Mouse (Mus musculus) ES-Bruce4 (cell line): Measurements from ENCODE around the gene Ryr3.

Source experiments
- CTCF ChIP-seq: IDR thresholded peaks from one replicate; pipeline ENCODE4 v1.8.1; 2011; ENCODE audit warnings: low read depth, low read length
- EP300 ChIP-seq: IDR thresholded peaks from 2 replicates; pipeline ENCODE4 v1.6.1; 2011; ENCODE audit warnings: low read depth, low read length; ENCODE audit not compliant: insufficient read depth
- POLR2A ChIP-seq: IDR thresholded peaks from one replicate; pipeline ENCODE4 v1.8.1; 2011; ENCODE audit warnings: low read length; ENCODE audit not compliant: insufficient read depth

GRCm38 (mm10) chr2:112614375-112614774 is 602.5 kb downstream of the Ryr3 start:
- TF ChIP-seq EP300, result no peak
- TF ChIP-seq CTCF, result no peak
- no peak for TF ChIP-seq POLR2A
